Mouse (Mus musculus): ENCODE measurements around the gene Ggact. TPM values are rescaled to one million over a fixed set of nuclear protein-coding genes. Genes with fewer than 3 reads are reported as not detected.
A peak's percentile ranks its signal among the peaks of the same experiment; 100 is the strongest.

Ggact gene
- polyA plus RNA-seq, 1 experiment from 2014 or later: 5.4 TPM

DNA sequence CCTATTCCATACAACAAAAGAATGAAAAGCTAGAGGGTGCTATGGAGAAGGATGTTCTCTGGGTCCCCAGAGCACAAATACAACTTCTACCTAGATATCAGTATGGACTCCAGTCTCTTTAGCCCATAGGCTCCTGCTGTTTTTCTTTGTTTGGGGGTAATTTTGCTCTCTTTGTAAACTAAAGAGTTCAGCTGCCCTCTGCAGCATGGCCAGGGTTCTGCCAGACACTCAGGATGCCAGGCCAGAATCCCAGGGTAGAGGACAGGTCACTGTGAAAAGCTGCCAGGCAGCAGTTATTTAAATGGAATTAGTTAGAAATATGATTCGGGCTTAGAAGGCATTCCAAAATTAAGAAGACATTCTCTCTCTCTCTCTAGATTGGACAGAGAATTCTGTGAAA is 22.9 kb upstream of the Ggact start:
- H3K4me1 ChIP-seq (ENCODE audit: control insufficient read depth, insufficient read depth, low read length): no peaks in the 10 kb centered on the region
- 85% methylated on average over 1 of the region's 1 CpGs for WGBS
- H3K4me3 ChIP-seq (replicated peaks; ENCODE audit: low read depth, low read length): no peak overlapping the region
- peaks cover 35% of the 10 kb centered on the region for H3K36me3 ChIP-seq (ENCODE audit: control insufficient read depth, insufficient read depth, low read length)
- H3K27me3 ChIP-seq (ENCODE audit: control insufficient read depth, insufficient read depth, low read length): no peaks in the 10 kb centered on the region
- DNase-seq (no peak), ATAC-seq (ENCODE audit: low FRiP score, low TSS enrichment) (no peak)
- H3K9ac ChIP-seq (replicated peaks; ENCODE audit: low read length): no peak overlapping the region
- no peak overlapping the region for H3K27ac ChIP-seq (replicated peaks; ENCODE audit: low read depth, low read length)
- no peaks in the 10 kb centered on the region for H3K9me3 ChIP-seq (ENCODE audit: control insufficient read depth, low read length)
- H3K4me2 ChIP-seq (ENCODE audit: low read length): no peak overlapping the region

DNA sequence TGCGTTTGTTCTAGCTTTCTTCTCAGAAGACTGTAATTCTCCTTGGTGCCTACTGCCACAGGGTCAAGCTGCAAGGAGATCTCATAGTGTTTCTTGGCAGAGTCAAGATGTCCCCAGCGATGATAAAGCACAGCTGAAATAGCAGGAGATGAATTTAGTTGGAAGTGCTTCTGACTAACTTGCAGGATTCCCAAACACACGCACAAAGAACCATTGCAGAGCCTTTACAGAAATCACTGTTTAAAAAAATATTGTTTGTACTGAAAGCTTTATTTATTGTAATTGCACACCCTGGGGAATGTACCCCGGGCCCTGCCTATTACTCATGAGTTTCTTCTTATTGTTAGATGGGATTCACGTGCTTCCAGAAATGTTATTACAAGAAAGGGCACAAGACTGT is 6.5 kb upstream of the Ggact start:
- Histone ChIP-seq H3K4me2 (ENCODE audit: low read length) (no peak overlapping the region), H3K36me3 (ENCODE audit: control insufficient read depth, insufficient read depth, low read length) (peaks cover 8% of the 10 kb centered on the region), H3K27me3 (ENCODE audit: control insufficient read depth, insufficient read depth, low read length) (no peaks in the 10 kb centered on the region), H3K4me1 (ENCODE audit: control insufficient read depth, insufficient read depth, low read length) (no peaks in the 10 kb centered on the region), H3K9ac (replicated peaks; ENCODE audit: low read length) (no peak overlapping the region), H3K9me3 (ENCODE audit: control insufficient read depth, low read length) (no peaks in the 10 kb centered on the region), H3K4me3 (replicated peaks; ENCODE audit: low read depth, low read length) (no peak overlapping the region), H3K27ac (replicated peaks; ENCODE audit: low read depth, low read length) (no peak overlapping the region)
- WGBS: 88% methylated on average over 5 of the region's 5 CpGs
- DNase-seq (no peak), ATAC-seq (ENCODE audit: low FRiP score, low TSS enrichment) (no peak)

DNA sequence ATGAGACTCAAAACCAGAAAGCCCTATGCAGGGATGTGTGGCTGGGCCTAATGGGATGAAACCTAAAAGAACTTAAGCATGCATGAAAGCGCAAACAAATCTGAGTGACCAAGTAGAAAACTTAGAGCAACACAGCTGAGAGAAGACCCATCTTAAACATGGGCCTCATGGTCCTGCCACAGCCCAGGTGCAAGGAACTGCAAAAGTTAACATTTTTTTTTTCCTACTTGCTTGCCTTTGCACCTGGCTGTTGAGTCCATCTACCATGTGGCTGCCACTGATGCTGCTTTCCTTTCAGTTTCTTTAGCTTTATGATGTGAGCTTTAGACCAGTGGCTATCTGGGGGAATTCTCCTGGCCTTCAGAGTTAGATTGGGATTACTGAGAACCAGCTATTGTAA is 4.1 kb upstream of the Ggact start:
- Histone ChIP-seq H3K4me3 (replicated peaks; ENCODE audit: low read depth, low read length) (no peak overlapping the region), H3K4me2 (ENCODE audit: low read length) (no peak overlapping the region), H3K27me3 (ENCODE audit: control insufficient read depth, insufficient read depth, low read length) (peaks cover 13% of the 10 kb centered on the region), H3K9me3 (ENCODE audit: control insufficient read depth, low read length) (no peaks in the 10 kb centered on the region), H3K27ac (replicated peaks; ENCODE audit: low read depth, low read length) (no peak overlapping the region), H3K9ac (replicated peaks; ENCODE audit: low read length) (no peak overlapping the region), H3K4me1 (ENCODE audit: control insufficient read depth, insufficient read depth, low read length) (0 out of 2 replicates have a peak, but pooled peaks cover 7% of the 10 kb centered on the region), H3K36me3 (ENCODE audit: control insufficient read depth, insufficient read depth, low read length) (peaks cover 8% of the 10 kb centered on the region)
- 95% methylated on average over 1 of the region's 1 CpGs for WGBS
- ATAC-seq (ENCODE audit: low FRiP score, low TSS enrichment) (no peak), DNase-seq (no peak)

GRCm38 (mm10) chr14:122912812-122913498 is 602 bp downstream of the Ggact start:
- Histone ChIP-seq H3K27ac (replicated peaks; ENCODE audit: low read depth, low read length) (no peak overlapping the region), H3K4me1 (ENCODE audit: control insufficient read depth, insufficient read depth, low read length) (0 out of 2 replicates have a peak, but pooled peaks cover 10% of the 10 kb centered on the region), H3K9me3 (ENCODE audit: control insufficient read depth, low read length) (peaks cover 7% of the 10 kb centered on the region; the same call in 1 of the 2 replicates), H3K36me3 (ENCODE audit: control insufficient read depth, insufficient read depth, low read length) (no peaks in the 10 kb centered on the region), H3K4me3 (replicated peaks; ENCODE audit: low read depth, low read length) (peak overlapping the region; percentile 60), H3K9ac (replicated peaks; ENCODE audit: low read length) (peak overlapping the region; percentile 52), H3K27me3 (ENCODE audit: control insufficient read depth, insufficient read depth, low read length) (peaks cover 21% of the 10 kb centered on the region), H3K4me2 (ENCODE audit: low read length) (peak overlapping the region; percentile 99)
- ATAC-seq (ENCODE audit: low FRiP score, low TSS enrichment) (peak; percentile 68; the same call in 1 of the 2 replicates), DNase-seq (peak; percentile 73)
- under 1% methylated on average over 58 of the region's 58 CpGs for WGBS

DNA sequence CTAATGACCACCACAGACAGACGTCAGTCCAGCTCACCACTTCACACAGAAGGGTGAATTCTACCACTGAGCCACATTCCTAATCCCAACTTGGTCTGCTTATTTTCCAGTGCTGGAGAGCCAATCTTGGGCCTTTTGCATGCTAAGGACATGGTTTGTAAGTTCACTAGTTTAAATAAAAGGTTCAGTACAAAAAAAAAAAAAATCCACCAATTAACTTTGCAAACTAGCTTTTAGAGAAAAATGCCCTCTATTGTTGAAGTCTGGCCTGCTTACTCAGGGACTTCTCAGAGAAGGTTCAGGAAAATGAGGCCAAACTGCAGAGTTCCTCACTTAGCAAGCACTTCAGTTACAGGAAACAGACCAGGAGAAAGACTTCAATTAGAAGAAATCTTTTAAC is 1.4 kb downstream of the Ggact start:
- H3K4me2 ChIP-seq (ENCODE audit: low read length): peak overlapping the region; percentile 99
- no peak for DNase-seq
- H3K9ac ChIP-seq (replicated peaks; ENCODE audit: low read length): no peak overlapping the region
- ATAC-seq (ENCODE audit: low FRiP score, low TSS enrichment): no peak
- 0 out of 2 replicates have a peak, but pooled peaks cover 10% of the 10 kb centered on the region for H3K4me1 ChIP-seq (ENCODE audit: control insufficient read depth, insufficient read depth, low read length)
- H3K27ac ChIP-seq (replicated peaks; ENCODE audit: low read depth, low read length): no peak overlapping the region
- H3K36me3 ChIP-seq (ENCODE audit: control insufficient read depth, insufficient read depth, low read length): no peaks in the 10 kb centered on the region
- peaks cover 11% of the 10 kb centered on the region for H3K9me3 ChIP-seq (ENCODE audit: control insufficient read depth, low read length)
- peaks cover 21% of the 10 kb centered on the region for H3K27me3 ChIP-seq (ENCODE audit: control insufficient read depth, insufficient read depth, low read length)
- WGBS: 74% methylated on average over 1 of the region's 1 CpGs
- no peak overlapping the region for H3K4me3 ChIP-seq (replicated peaks; ENCODE audit: low read depth, low read length)

GRCm38 (mm10) chr14:122911265-122911664 is 2.3 kb downstream of the Ggact start:
- peaks cover 21% of the 10 kb centered on the region for H3K27me3 ChIP-seq (ENCODE audit: control insufficient read depth, insufficient read depth, low read length)
- no peaks in the 10 kb centered on the region for H3K36me3 ChIP-seq (ENCODE audit: control insufficient read depth, insufficient read depth, low read length)
- H3K27ac ChIP-seq (replicated peaks; ENCODE audit: low read depth, low read length): no peak overlapping the region
- ATAC-seq (ENCODE audit: low FRiP score, low TSS enrichment) (no peak), DNase-seq (no peak)
- H3K4me3 ChIP-seq (replicated peaks; ENCODE audit: low read depth, low read length): no peak overlapping the region
- no peak overlapping the region for H3K9ac ChIP-seq (replicated peaks; ENCODE audit: low read length)
- 0 out of 2 replicates have a peak, but pooled peaks cover 10% of the 10 kb centered on the region for H3K4me1 ChIP-seq (ENCODE audit: control insufficient read depth, insufficient read depth, low read length)
- peaks cover 12% of the 10 kb centered on the region for H3K9me3 ChIP-seq (ENCODE audit: control insufficient read depth, low read length)
- no peak overlapping the region for H3K4me2 ChIP-seq (ENCODE audit: low read length)

GRCm38 (mm10) chr14:122909368-122910091 is 4.0 kb downstream of the Ggact start:
- DNase-seq (no peak), ATAC-seq (ENCODE audit: low FRiP score, low TSS enrichment) (no peak)
- peaks cover 12% of the 10 kb centered on the region for H3K9me3 ChIP-seq (ENCODE audit: control insufficient read depth, low read length)
- peaks cover 21% of the 10 kb centered on the region for H3K27me3 ChIP-seq (ENCODE audit: control insufficient read depth, insufficient read depth, low read length)
- H3K4me1 ChIP-seq (ENCODE audit: control insufficient read depth, insufficient read depth, low read length): 0 out of 2 replicates have a peak, but pooled peaks cover 10% of the 10 kb centered on the region
- H3K9ac ChIP-seq (replicated peaks; ENCODE audit: low read length): no peak overlapping the region
- no peak overlapping the region for H3K4me3 ChIP-seq (replicated peaks; ENCODE audit: low read depth, low read length)
- no peaks in the 10 kb centered on the region for H3K36me3 ChIP-seq (ENCODE audit: control insufficient read depth, insufficient read depth, low read length)
- WGBS: 91% methylated on average over 5 of the region's 5 CpGs
- no peak overlapping the region for H3K4me2 ChIP-seq (ENCODE audit: low read length)
- no peak overlapping the region for H3K27ac ChIP-seq (replicated peaks; ENCODE audit: low read depth, low read length)

DNA sequence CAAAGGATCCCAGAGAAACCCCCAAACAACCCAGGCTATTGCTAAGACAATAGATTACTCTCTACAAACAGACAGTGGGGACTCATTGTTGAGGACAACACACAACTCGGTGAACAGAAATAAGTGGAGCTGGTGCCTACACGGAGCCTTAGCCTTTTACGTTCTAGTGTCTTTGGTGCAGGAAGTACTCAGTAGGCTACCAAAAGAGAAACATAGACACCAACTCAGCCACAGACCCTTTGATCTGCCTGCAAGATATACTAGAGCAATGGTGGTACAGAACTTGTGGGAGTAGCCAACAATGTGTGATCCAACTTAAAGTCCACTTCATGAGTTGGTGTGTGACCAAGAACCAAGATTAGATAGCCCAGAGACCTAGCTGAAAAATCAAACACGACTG is 5.5 kb downstream of the Ggact start:
- Histone ChIP-seq H3K27me3 (ENCODE audit: control insufficient read depth, insufficient read depth, low read length) (peaks cover 12% of the 10 kb centered on the region; the same call in 1 of the 2 replicates), H3K4me3 (replicated peaks; ENCODE audit: low read depth, low read length) (no peak overlapping the region), H3K4me2 (ENCODE audit: low read length) (no peak overlapping the region), H3K4me1 (ENCODE audit: control insufficient read depth, insufficient read depth, low read length) (0 out of 2 replicates have a peak, but pooled peaks cover 7% of the 10 kb centered on the region), H3K9me3 (ENCODE audit: control insufficient read depth, low read length) (peaks cover 12% of the 10 kb centered on the region), H3K27ac (replicated peaks; ENCODE audit: low read depth, low read length) (no peak overlapping the region), H3K9ac (replicated peaks; ENCODE audit: low read length) (no peak overlapping the region), H3K36me3 (ENCODE audit: control insufficient read depth, insufficient read depth, low read length) (no peaks in the 10 kb centered on the region)
- no peak for DNase-seq
- no peak for ATAC-seq (ENCODE audit: low FRiP score, low TSS enrichment)
- 93% methylated on average over 4 of the region's 4 CpGs for WGBS
